Mouse (Mus musculus) cerebellum, adult 2 months (tissue): ENCODE data around the gene Ccdc34.

ENCODE experiments used
- CTCF ChIP-seq: fragments of 200-500 bp; IDR thresholded peaks from 2 replicates; pipeline ENCODE4 v1.5.1; 2011; ENCODE audit warnings: low read depth, mild to moderate bottlenecking, control low read depth, low read length, moderate library complexity, borderline replicate concordance; ENCODE audit not compliant: insufficient read depth
- POLR2A ChIP-seq: fragments of 200-500 bp; IDR thresholded peaks from 2 replicates; pipeline ENCODE4 v1.6.1; 2011; ENCODE audit warnings: low read length, control low read depth, borderline replicate concordance; ENCODE audit not compliant: insufficient read depth

- TF ChIP-seq CTCF (no peak), POLR2A (no peak)
Measured at GRCm38 (mm10) chr2:110131573-110131972, 114.0 kb downstream of the Ccdc34 start.
